Mouse (Mus musculus) thymus, adult 2 months (tissue): Measurements from ENCODE around the gene Zmym4.

Experiments
- CTCF ChIP-seq: fragments of 200-500 bp; IDR thresholded peaks from 2 replicates; pipeline ENCODE4 v1.5.1; 2012; ENCODE audit warnings: mild to moderate bottlenecking, control low read depth, low read length, moderate library complexity, borderline replicate concordance; ENCODE audit not compliant: control insufficient read depth, poor library complexity, insufficient read depth; ENCODE audit errors: extremely low read depth
- POLR2A ChIP-seq: fragments of 200-500 bp; IDR thresholded peaks from 2 replicates; pipeline ENCODE4 v1.6.1; 2012; ENCODE audit warnings: mild to moderate bottlenecking, low read length, control low read depth, moderate library complexity; ENCODE audit not compliant: control insufficient read depth, poor library complexity, insufficient read depth; ENCODE audit errors: extremely low read depth

DNA sequence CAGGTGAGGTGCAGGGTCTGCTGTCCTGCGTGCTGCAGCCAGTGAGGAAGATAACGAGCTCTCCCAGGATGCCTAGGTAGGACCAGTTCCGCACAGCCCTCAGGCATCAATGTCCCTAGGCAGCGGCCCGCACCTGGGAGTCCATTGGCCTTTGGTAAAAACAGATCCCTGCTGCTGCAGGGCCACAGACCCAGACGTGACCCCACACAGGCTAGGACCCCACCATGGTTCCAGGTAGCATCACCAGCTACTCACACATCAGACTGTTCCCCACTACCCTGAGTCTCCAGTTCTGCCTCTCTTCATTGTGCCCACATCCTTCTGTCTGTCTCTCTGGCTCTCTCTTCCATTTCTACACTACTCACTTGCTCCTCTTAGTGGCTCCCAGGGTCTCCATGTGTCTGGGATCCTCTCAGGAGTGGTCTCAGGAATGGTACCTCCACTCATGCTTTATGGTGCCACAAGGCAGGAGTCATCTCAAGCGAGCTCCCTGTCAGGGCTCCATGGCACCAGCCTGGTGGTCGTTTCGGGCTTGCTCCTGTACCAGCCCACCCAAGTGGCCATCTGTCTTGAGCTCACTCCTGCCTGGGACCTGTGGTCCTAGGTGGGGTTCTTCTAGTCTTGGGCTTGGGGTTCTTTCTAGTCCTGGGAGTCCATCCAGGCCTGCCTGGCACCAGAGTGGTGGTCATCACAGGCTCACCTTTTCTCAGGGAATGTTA, 107.5 kb downstream of the Zmym4 start:
- TF ChIP-seq CTCF (no peak), POLR2A (no peak)
